23 mouse cellular contexts compared by ENCODE assay signal in genomic region chr4:96545976-96546375, GRCm38 (mm10). TPM values are rescaled to one million over a fixed set of nuclear protein-coding genes. Genes with fewer than 3 reads are reported as not detected.
A peak's percentile ranks its signal among the peaks of the same experiment; 100 is the strongest.
DNase-seq lines count a peak whose midpoint lies in the region; ATAC-seq and TF ChIP-seq lines count a peak whose summit lies in the region.
"Had no signal": no experiment of that assay in that cellular context is flagged by ENCODE, and none has a peak within 500 bp of the region (broad histone marks: within the 10 kb centered on the region; RNA-seq: fewer than 3 reads in every experiment).

No protein-coding gene starts in this region.

- H3K27me3 ChIP-seq in intestine, postnatal 0 days (replicated peaks; ENCODE audit: control insufficient read depth, insufficient read depth, low read length): no peaks in the 10 kb centered on the region
- H3K27me3 ChIP-seq: heart, embryonic 12.5 days had no signal

- H3K4me2 ChIP-seq in intestine, postnatal 0 days (replicated peaks; ENCODE audit: low read depth): no peak overlapping the region
- H3K4me2 ChIP-seq: heart, embryonic 12.5 days had no signal

- H3K36me3 ChIP-seq in intestine, postnatal 0 days (ENCODE audit: control insufficient read depth, insufficient read depth): no peaks in the 10 kb centered on the region
- H3K36me3 ChIP-seq: heart, embryonic 12.5 days had no signal

- no peaks in the 10 kb centered on the region for H3K9me3 ChIP-seq in intestine, postnatal 0 days (ENCODE audit: control insufficient read depth)
- H3K9me3 ChIP-seq: heart, embryonic 12.5 days had no signal

- H3K27ac ChIP-seq in left cerebral cortex, adult 2 months: peak overlapping the region; percentile 72
- H3K27ac ChIP-seq in intestine, postnatal 0 days (ENCODE audit: low read depth, low read length): no peak overlapping the region

- ATAC-seq in intestine, postnatal 0 days: no peak
- ATAC-seq: liver, postnatal 0 days had no signal

- H3K9ac ChIP-seq in intestine, postnatal 0 days (ENCODE audit: low read depth, low read length): no peak overlapping the region
- H3K9ac ChIP-seq: heart, embryonic 12.5 days; liver, postnatal 0 days had no signal

- intact Hi-C loops in left cerebral cortex, adult 2 months (cut with DNase I): no loop called here

- no peak overlapping the region for H3K4me3 ChIP-seq in left cerebral cortex, adult 2 months
- H3K4me3 ChIP-seq in intestine, postnatal 0 days (ENCODE audit: low read depth, low read length): no peak overlapping the region
- H3K4me3 ChIP-seq: heart, embryonic 12.5 days had no signal

- H3K4me1 ChIP-seq in intestine, postnatal 0 days (replicated peaks; ENCODE audit: control insufficient read depth, insufficient read depth, low read length): no peaks in the 10 kb centered on the region
- H3K4me1 ChIP-seq: heart, embryonic 12.5 days had no signal

- TF ChIP-seq CTCF in left cerebral cortex, adult 2 months (IDR thresholded peaks at IDR 0.05): no peak
- TF ChIP-seq CTCF in intestine, postnatal 0 days (IDR thresholded peaks at IDR 0.05; ENCODE audit: low read depth): no peak

- WGBS in intestine, postnatal 0 days: 78% methylated on average over 1 of the region's 1 CpGs

- peak; percentile 18 for DNase-seq in layer of hippocampus, adult 9-11 months
- no peak for DNase-seq in layer of hippocampus, adult 9-10 months (ENCODE audit: low spot score)
- peak; percentile 42 for DNase-seq in fibroblast of lung, adult 2 months (ENCODE audit: low read depth)
- peak; percentile 19 to 20 for DNase-seq in left cerebral cortex, adult 2 months (ENCODE audit: extremely low spot score in 1 of 2, low spot score in 2 of 2)
- DNase-seq in right cerebral cortex, postnatal 25 days: peak; percentile 8
- no peak for DNase-seq in embryo, embryonic 10.5 days (ENCODE audit: low spot score)
- DNase-seq: cerebellum, postnatal 10 days; kidney, adult 8-10 months; kidney, postnatal 25 days; liver; liver, postnatal 0 days; lung, postnatal 14 days; thymus, postnatal 25 days had no signal

RNA-seq across cellular contexts. Expression of gene Cyp2j6, which starts 7.5 kb away (rescaled TPM):
- total RNA-seq in left cerebral cortex, adult 2 months (2021): 10 to 100 TPM; 13.7 to 14.6 TPM
- 37.2 and 39.2 TPM in 2 replicates for polyA plus RNA-seq in intestine, postnatal 0 days (2015; fragmentation: Nextera tagmentation; extraction: Ambion mirVana)

RNA-seq across cellular contexts. Expression of gene Cyp2j8, which starts 38.8 kb away (rescaled TPM):
- total RNA-seq in left cerebral cortex, adult 2 months (2021): under 1 TPM in 1 of 2 experiments, not detected in 1; 0.29 TPM
- polyA plus RNA-seq in intestine, postnatal 0 days (2015; fragmentation: Nextera tagmentation; extraction: Ambion mirVana): 0.08 and 0.26 TPM in 2 replicates
- total RNA-seq: ES-E14; gastrocnemius, postnatal 4 days; heart, postnatal 25 days; left cerebral cortex, adult 8-10 months; megakaryocyte-erythroid progenitor cell, adult 5-6 weeks had no signal
- polyA plus RNA-seq: heart, embryonic 12.5 days; liver, postnatal 0 days; neural tube, embryonic 11.5 days; spleen, adult 2 months; stomach, embryonic 16.5 days had no signal

RNA-seq across cellular contexts. Expression of gene Cyp2j9, which starts 45.4 kb away (rescaled TPM):
- 10 to 100 TPM; 27.1 to 29.6 TPM for total RNA-seq in left cerebral cortex, adult 2 months (2021)
- 4.3 and 4.6 TPM in 2 replicates for polyA plus RNA-seq in intestine, postnatal 0 days (2015; fragmentation: Nextera tagmentation; extraction: Ambion mirVana)

Comparison
In these comparisons a context has a peak if more than half of its experiments do, and no peak if none do; other contexts are left out.
1. DNase-seq: peak in layer of hippocampus, adult 9-11 months (single experiment), fibroblast of lung, adult 2 months (single experiment), left cerebral cortex, adult 2 months (2 of 2) and right cerebral cortex, postnatal 25 days (single experiment); none in layer of hippocampus, adult 9-10 months (single experiment) and embryo, embryonic 10.5 days (single experiment).